Mouse (Mus musculus) embryonic facial prominence, embryonic 10.5 days (tissue): ENCODE measurements around the gene Atad5. TPM values are rescaled to one million over a fixed set of nuclear protein-coding genes. Genes with fewer than 3 reads are reported as not detected.
A peak's percentile ranks its signal among the peaks of the same experiment; 100 is the strongest.
"Not testable (repeated sequence)": the region's sequence is repeated elsewhere in the genome, so short reads cannot be mapped to it uniquely, and the experiment has no call there.

ENCODE experiments used
- DNase-seq: peaks from one replicate; pipeline ENCODE4 v3.0.0-alpha.2; 2017; ENCODE audit warnings: low spot score
- H3K27ac ChIP-seq: fragments of 300-500 bp; sonication (generic); replicated peaks from 2 replicates; pipeline ENCODE4 v1.5.1; 2016; ENCODE audit warnings: mild to moderate bottlenecking
- H3K27me3 ChIP-seq: fragments of 300-500 bp; sonication (generic); replicated peaks from 2 replicates; pipeline ENCODE4 v1.6.1; 2016; ENCODE audit warnings: low read depth, mild to moderate bottlenecking; ENCODE audit not compliant: poor library complexity, severe bottlenecking
- H3K36me3 ChIP-seq: fragments of 300-500 bp; sonication (generic); replicated peaks from 2 replicates; pipeline ENCODE4 v1.6.1; 2016; ENCODE audit warnings: mild to moderate bottlenecking, moderate library complexity
- H3K4me1 ChIP-seq: fragments of 300-500 bp; sonication (generic); 2 replicates; pipeline ENCODE4 v1.6.1; 2016
- H3K4me3 ChIP-seq: fragments of 300-500 bp; sonication (generic); 2 replicates; pipeline ENCODE4 v1.5.1; 2016; ENCODE audit warnings: mild to moderate bottlenecking, moderate library complexity
- H3K9me3 ChIP-seq: fragments of 300-500 bp; sonication (generic); 2 replicates; pipeline ENCODE4 v1.6.1; 2016; ENCODE audit warnings: mild to moderate bottlenecking
- WGBS: fragments of 180-500 bp; shearing (Covaris S2); methylation state at CpG from one replicate; pipeline ENCODE4 v1.1.7; 2016; 5-methylcytosine and 5-hydroxymethylcytosine counted together
- polyA plus RNA-seq: library from polyadenylated mRNA; unstranded; fragments of >200 nt; fragmentation: Nextera tagmentation; extraction: Ambion mirVana; gene quantifications from 2 replicates; pipeline ENCODE4 v1.2.1, GENCODE M21; 2016

Gene Atad5
- polyA plus RNA-seq, 1 experiment from 2014 or later = 20.3 TPM

DNA sequence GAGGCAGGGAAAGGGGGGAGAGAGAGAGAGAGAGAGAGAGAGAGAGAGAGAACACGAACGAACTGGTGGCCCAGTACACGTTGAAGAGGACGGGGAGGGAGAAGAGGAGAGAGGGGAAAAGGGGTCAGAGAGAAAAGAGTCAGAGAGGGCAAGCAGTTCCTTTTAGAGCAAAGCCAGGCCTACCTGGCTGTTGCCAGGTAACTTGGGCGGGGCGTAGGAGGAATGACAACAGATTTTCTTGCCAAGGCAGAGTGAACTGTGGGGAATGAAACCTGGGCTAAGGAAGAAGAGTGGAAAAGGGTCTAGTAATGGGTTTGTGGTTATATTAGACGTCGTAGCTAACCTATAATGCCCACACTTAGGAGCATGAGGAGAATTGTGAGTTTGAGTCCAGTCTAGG is 53.7 kb downstream of the Atad5 start:
- Histone ChIP-seq H3K27ac (peak overlapping the region; percentile 93), H3K27me3 (no peaks in the 10 kb centered on the region), H3K4me1 (peaks cover 17% of the 10 kb centered on the region), H3K9me3 (no peaks in the 10 kb centered on the region), H3K36me3 (peaks cover 25% of the 10 kb centered on the region), H3K4me3 (peak overlapping the region; percentile 80)
- no peak for DNase-seq
- 45% methylated on average over 8 of the region's 8 CpGs for WGBS

DNA sequence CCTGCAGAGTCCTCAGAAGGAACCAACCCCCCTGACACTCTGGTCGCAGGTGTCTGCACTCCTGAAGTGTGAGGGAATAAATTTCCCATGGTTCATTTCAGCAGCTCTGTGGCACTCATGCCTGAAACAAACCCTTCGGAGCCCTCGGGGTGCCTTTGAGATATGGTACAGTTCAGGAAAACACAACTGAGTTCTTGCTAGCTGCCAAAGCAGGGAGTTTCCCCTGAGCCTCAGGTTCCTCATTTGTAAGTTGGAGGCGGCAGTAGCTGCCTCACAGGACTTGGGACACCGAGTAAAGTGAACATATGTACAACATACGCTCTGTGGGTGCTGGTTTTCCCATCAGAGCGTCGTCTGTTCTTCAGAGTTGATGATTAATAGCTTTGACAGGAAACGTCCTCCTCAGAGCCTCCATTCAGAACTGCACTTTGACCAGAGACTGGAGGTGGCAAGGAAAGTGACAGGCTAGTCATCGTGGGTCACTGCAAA is 56.6 kb downstream of the Atad5 start:
- H3K27ac ChIP-seq = no peak overlapping the region
- no peak overlapping the region for H3K4me3 ChIP-seq
- H3K4me1 ChIP-seq = peaks cover 15% of the 10 kb centered on the region
- no peaks in the 10 kb centered on the region for H3K36me3 ChIP-seq
- H3K27me3 ChIP-seq = no peaks in the 10 kb centered on the region
- no peak for DNase-seq
- 70% methylated on average over 10 of the region's 10 CpGs for WGBS
- H3K9me3 ChIP-seq = no peaks in the 10 kb centered on the region

DNA sequence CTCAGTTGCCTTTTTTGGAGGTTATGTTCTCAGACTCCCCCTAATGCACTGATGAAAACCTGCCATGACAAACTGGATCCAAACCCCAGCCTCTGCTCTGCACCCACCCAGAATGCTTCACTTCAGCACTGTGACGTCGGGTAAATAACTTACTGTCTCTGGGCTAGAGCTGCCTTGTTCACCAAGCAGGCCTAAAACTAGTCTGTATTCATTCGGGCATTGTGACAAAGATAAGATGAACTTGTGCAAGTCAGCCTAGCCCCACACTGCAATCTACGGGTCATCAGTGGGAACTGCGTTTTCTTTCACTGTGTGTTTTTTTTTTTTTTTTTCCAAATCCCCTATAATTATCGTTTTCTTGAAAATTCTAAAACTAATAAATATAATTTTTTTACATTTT is 58.5 kb downstream of the Atad5 start:
- Histone ChIP-seq H3K27ac (no peak overlapping the region), H3K36me3 (no peaks in the 10 kb centered on the region), H3K9me3 (no peaks in the 10 kb centered on the region), H3K27me3 (peaks cover 9% of the 10 kb centered on the region), H3K4me3 (no peak overlapping the region), H3K4me1 (peaks cover 5% of the 10 kb centered on the region)
- WGBS = 81% methylated on average over 6 of the region's 6 CpGs
- DNase-seq = no peak

DNA sequence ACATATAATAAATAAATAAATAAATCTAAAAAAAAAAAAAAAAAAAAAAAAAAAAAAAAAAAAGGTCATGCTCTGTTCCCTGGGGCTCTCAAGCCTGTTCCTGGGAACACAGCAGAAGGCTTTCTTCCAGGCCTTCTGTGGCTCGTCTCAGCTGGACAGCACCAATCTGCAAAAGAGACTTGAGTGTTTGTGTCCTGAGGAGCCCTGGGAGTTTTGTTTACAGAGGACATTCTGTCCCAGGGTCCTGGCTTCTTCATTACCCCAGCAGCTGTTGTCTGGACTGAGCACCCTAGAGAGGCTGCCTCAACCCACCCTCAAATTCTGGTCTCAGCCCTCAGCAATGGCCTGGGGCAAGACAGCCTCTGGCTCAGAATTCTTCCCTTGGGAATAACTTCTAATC is 59.1 kb downstream of the Atad5 start:
- Histone ChIP-seq H3K4me1 (no peaks in the 10 kb centered on the region), H3K27ac (no peak overlapping the region), H3K9me3 (no peaks in the 10 kb centered on the region), H3K27me3 (peaks cover 15% of the 10 kb centered on the region), H3K4me3 (no peak overlapping the region), H3K36me3 (no peaks in the 10 kb centered on the region)
- no peak for DNase-seq
- WGBS = 51% methylated on average over 1 of the region's 1 CpGs

DNA sequence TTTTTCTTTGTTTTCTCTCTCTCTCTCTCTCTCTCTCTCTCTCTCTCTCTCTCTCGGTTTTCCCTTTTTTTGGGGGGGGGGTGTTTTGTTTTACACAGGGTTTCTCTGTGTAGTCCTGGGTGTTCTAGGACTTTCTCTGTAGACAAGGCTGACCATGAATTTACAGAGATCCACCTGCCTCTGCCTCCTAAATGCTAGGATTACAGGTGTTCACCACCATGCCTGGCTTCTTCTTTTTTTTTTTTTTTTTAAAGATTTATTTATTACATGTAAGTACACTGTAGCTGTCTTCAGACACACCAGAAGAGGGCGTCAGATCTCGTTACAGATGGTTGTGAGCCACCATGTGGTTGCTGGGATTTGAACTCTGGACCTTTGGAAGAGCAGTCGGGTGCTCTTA is 59.8 kb downstream of the Atad5 start:
- H3K4me1 ChIP-seq, DNase-seq, H3K27ac ChIP-seq, H3K36me3 ChIP-seq, H3K4me3 ChIP-seq, H3K9me3 ChIP-seq: not testable (repeated sequence)
- H3K27me3 ChIP-seq = peaks cover 21% of the 10 kb centered on the region
- 65% methylated on average over 3 of the region's 4 CpGs for WGBS

DNA sequence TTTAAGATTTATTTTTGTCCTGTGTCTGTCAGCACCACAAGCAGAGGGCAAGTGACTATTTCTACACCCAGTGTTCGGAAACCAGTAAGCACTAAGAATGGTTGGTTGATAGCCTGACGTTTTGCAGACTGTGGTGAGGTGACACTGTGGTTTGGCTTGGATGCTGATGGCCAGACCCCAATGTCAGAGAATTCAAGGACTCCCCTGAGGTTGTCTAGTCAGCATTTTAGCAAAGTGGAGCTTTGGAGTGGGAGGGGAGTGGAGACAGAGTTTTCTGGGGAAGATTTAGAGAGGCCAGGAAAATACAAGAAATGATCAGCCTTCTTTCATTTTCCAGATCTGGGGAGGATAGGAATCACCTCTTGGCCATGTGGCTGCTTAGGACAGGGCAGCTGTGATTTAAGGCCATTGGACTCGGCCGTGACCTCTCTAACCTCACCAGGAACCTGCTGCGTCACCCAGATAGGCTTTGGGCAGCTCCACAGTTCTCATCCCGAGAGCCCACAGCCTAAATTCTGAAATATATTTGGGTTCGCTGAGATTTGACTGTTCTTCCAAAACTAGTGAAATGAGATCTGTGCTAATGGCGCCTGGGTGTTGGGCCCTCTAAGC is 60.3 kb downstream of the Atad5 start:
- H3K4me1 ChIP-seq = peaks cover 8% of the 10 kb centered on the region
- 85% methylated on average over 8 of the region's 8 CpGs for WGBS
- H3K36me3 ChIP-seq = no peaks in the 10 kb centered on the region
- H3K27ac ChIP-seq = no peak overlapping the region
- DNase-seq = no peak
- H3K9me3 ChIP-seq = no peaks in the 10 kb centered on the region
- no peak overlapping the region for H3K4me3 ChIP-seq
- peaks cover 27% of the 10 kb centered on the region for H3K27me3 ChIP-seq

DNA sequence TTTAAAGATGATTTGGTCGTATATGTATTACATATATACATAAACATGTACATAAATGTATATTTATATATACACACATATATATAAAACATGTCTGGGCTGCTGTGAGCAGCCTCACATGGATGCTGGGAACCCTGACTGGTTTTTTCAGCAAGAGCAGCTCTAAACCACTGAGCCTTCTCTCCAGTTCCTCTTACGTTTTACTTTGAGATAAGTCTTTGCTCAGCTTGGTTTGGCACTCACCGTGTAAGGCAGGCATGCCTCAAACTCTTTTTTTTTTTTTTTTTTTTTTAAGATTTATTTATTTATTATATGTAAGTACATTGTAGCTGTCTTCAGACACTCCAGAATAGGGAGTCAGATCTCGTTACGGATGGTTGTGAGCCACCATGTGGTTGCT is 61.4 kb downstream of the Atad5 start:
- Histone ChIP-seq H3K9me3 (no peaks in the 10 kb centered on the region), H3K4me3 (no peak overlapping the region), H3K4me1 (peaks cover 10% of the 10 kb centered on the region), H3K27ac (no peak overlapping the region), H3K27me3 (peaks cover 37% of the 10 kb centered on the region), H3K36me3 (no peaks in the 10 kb centered on the region)
- no peak for DNase-seq
- WGBS = 84% methylated on average over 5 of the region's 5 CpGs

DNA sequence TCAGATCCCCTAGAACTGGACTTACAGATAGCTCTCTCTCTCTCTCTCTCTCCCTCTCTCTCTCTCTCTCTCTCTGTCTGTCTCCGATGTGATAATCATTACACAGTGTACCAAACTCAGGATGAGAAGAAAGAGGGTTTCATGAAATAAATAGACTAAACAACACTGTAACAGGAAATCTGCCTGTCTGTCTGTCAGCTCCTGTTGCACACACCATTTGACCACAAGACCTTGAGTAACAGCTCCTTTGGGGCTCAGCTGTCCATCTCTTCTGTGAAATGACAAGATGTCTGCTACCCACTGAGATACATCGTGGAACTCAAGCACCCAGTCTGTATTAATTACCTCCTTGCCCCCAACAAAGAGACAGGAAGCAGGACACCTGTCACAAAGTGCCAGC is 62.3 kb downstream of the Atad5 start:
- 78% methylated on average over 2 of the region's 2 CpGs for WGBS
- H3K27me3 ChIP-seq = peaks cover 47% of the 10 kb centered on the region
- H3K27ac ChIP-seq = no peak overlapping the region
- peaks cover 10% of the 10 kb centered on the region for H3K4me1 ChIP-seq
- no peak for DNase-seq
- no peaks in the 10 kb centered on the region for H3K9me3 ChIP-seq
- no peaks in the 10 kb centered on the region for H3K36me3 ChIP-seq
- no peak overlapping the region for H3K4me3 ChIP-seq

DNA sequence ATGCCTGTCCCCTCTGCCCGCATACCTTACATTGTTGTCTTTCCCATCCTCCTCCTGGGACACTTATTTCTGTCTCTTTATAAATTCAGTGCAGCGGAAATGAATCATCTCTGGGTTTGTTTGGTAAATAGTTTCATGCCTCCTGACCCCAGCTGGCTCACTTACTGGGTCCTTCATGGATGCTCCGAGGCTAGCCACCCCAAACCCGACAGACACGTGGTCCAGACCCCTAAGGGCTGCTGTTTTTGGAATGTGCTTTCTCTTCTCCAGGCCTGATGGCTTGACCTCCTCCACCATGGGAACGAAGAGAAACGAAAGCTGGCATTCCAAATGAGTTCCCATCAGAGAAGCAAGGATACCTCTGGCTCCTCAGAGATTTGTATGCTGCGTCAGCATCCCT is 63.2 kb downstream of the Atad5 start:
- DNase-seq = no peak
- Histone ChIP-seq H3K27ac (no peak overlapping the region), H3K27me3 (peaks cover 55% of the 10 kb centered on the region), H3K9me3 (no peaks in the 10 kb centered on the region), H3K36me3 (no peaks in the 10 kb centered on the region), H3K4me3 (no peak overlapping the region), H3K4me1 (peaks cover 10% of the 10 kb centered on the region)
- 82% methylated on average over 8 of the region's 8 CpGs for WGBS

DNA sequence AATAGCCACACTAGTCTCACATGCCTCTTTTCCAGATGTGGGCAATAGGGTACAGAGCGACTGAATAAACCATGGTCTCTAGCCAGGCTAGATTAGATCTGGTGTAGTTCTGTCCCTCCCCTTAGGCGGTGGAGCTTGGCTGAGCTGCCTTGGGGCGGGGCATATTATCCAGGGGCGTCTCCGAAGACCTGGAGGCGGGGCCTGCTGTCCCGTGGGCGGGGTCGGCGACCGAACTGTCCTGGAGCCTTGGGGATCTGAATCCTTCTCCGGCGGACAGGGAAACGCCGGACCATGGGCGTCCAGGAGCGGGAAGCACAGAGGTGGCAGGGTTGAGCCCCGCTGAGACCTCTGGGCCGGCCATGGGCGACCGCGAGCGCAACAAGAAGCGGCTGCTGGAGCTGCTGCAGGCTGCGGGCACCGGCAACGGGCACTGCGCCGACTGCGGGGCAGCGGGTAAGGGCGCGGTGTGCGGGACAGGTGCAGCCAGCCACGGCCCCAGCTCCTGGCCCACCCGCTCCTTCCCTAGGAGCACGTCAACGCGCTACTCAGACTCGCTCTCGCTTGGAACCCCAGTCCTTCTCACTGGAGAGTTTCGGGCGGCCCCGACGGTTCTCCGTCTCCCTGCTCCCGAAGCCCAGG is 64.8 kb downstream of the Atad5 start, which contains the start of gene Adap2:
Adap2 (plus strand) TSS at position 249 of the 639 bp plus-strand sequence.
- Histone ChIP-seq H3K9me3 (no peaks in the 10 kb centered on the region), H3K36me3 (no peaks in the 10 kb centered on the region), H3K27me3 (peaks cover 59% of the 10 kb centered on the region), H3K4me3 (peak within 1 kb of the TSS; percentile 61), H3K27ac (no peak within 1 kb of the TSS; the same call in 1 of the 2 replicates), H3K4me1 (peaks cover 10% of the 10 kb centered on the region)
- WGBS = 4% methylated on average over 47 of the region's 47 CpGs
- peak; percentile 86 for DNase-seq

DNA sequence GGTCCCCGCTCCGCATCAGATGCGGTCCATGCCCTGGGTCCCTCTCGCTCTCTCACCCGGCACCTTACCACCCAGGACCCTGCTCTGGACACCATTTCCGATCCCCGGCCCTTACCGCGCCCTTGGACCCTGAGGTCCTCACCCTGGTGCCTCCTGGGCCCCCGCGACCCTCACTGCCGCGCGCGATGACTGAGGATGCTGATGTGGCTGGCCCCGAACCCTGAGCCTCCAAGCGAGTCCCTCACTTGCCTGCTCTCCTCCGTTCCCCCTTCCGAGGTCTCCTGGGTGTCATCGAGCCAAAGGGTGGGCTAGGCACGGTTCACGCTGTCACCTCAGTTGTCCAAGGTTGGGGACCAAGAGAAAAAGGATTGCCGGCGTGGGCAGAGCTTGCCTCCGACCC is 65.3 kb downstream of the Atad5 start:
- peak overlapping the region; percentile 61 for H3K4me3 ChIP-seq

DNA sequence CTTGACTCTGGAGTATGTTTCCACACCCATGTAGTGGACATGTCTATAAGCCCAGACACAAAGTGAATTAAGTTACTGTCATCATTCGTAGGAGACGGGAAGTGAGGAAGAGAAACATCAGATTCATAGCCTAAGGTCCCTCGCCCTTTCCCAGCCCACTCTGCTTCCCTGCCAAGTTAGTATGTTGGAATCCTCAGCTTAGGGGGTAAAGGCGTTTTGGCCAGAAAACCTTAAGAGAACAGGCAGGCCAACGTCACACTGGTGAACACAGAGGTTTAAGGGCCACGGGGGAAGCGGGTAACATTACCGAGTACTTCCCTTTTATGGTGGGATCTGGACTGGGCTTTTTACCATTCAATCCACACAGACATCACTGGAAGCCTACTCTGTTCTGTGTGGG is 66.3 kb downstream of the Atad5 start:
- Histone ChIP-seq H3K27ac (no peak overlapping the region), H3K27me3 (peaks cover 59% of the 10 kb centered on the region), H3K4me1 (peaks cover 10% of the 10 kb centered on the region), H3K9me3 (no peaks in the 10 kb centered on the region), H3K36me3 (no peaks in the 10 kb centered on the region), H3K4me3 (no peak overlapping the region)
- 87% methylated on average over 8 of the region's 8 CpGs for WGBS
- DNase-seq = no peak

More for the DNA sequence above, 65.3 kb downstream of the Atad5 start:
- Histone ChIP-seq H3K4me1 (peaks cover 10% of the 10 kb centered on the region), H3K9me3 (no peaks in the 10 kb centered on the region), H3K36me3 (no peaks in the 10 kb centered on the region), H3K27me3 (peaks cover 59% of the 10 kb centered on the region), H3K27ac (no peak overlapping the region; the same call in 1 of the 2 replicates)
- 24% methylated on average over 25 of the region's 25 CpGs for WGBS
- DNase-seq = no peak

DNA sequence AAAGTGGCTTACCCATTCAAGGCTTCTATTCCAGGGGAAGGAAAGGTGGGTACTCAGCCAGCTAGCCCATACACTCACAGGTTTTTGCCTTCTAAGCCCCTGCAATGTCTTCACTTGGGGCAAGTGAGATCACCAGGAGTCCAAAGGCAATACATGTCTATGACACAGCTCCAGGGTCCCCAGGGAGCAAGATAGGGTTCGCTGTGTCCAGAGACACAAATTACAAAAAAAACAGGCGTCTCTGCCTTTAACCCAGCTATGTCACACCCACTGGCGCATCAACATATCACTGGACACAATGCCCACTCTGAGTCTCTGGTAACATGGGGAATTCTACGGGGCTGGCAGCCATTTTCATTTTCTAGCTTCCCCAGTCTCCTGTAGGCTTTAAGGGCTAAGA is 66.8 kb downstream of the Atad5 start:
- no peak for DNase-seq
- H3K27ac ChIP-seq = no peak overlapping the region
- H3K27me3 ChIP-seq = peaks cover 59% of the 10 kb centered on the region
- WGBS = 81% methylated on average over 4 of the region's 4 CpGs
- H3K4me3 ChIP-seq = no peak overlapping the region
- H3K36me3 ChIP-seq = no peaks in the 10 kb centered on the region
- peaks cover 10% of the 10 kb centered on the region for H3K4me1 ChIP-seq
- no peaks in the 10 kb centered on the region for H3K9me3 ChIP-seq
